Mouse (Mus musculus) lung, adult 2 months (tissue): Measurements from ENCODE around the gene Gm49387.

Source experiments
- CTCF ChIP-seq: fragments of 200-500 bp; IDR thresholded peaks from 2 replicates; pipeline ENCODE4 v1.5.1; 2011; ENCODE audit warnings: mild to moderate bottlenecking, low read length, control low read depth; ENCODE audit not compliant: insufficient read depth
- POLR2A ChIP-seq: fragments of 200-500 bp; IDR thresholded peaks from 2 replicates; pipeline ENCODE4 v1.6.1; 2011; ENCODE audit warnings: low read depth, mild to moderate bottlenecking, control low read depth, low read length, borderline replicate concordance; ENCODE audit errors: extremely low read depth

- TF ChIP-seq POLR2A (no peak), CTCF (no peak)
Measured at GRCm38 (mm10) chr14:31666931-31667705, 26.4 kb upstream of the Gm49387 start.
